Mouse (Mus musculus): ENCODE measurements around the gene Bdnf. TPM values are rescaled to one million over a fixed set of nuclear protein-coding genes. Genes with fewer than 3 reads are reported as not detected.

The Bdnf gene
- polyA plus RNA-seq, 1 experiment from 2014 or later = 5.2 TPM

- Histone ChIP-seq H3K9me3 (ENCODE audit: control insufficient read depth, low read length) (no peaks in the 10 kb centered on the region), H3K4me2 (ENCODE audit: low read length) (peak overlapping the region; percentile 92), H3K9ac (replicated peaks; ENCODE audit: low read length) (peak overlapping the region; percentile 94), H3K4me3 (replicated peaks; ENCODE audit: low read depth, low read length) (peak overlapping the region; percentile 71), H3K36me3 (ENCODE audit: control insufficient read depth, insufficient read depth, low read length) (no peaks in the 10 kb centered on the region), H3K27ac (replicated peaks; ENCODE audit: low read depth, low read length) (peak overlapping the region; percentile 99), H3K4me1 (ENCODE audit: control insufficient read depth, insufficient read depth, low read length) (peaks cover 22% of the 10 kb centered on the region), H3K27me3 (ENCODE audit: control insufficient read depth, insufficient read depth, low read length) (peaks cover 31% of the 10 kb centered on the region)
- WGBS = under 1% methylated on average over 8 of the region's 8 CpGs
- ATAC-seq (ENCODE audit: low FRiP score, low TSS enrichment) (no peak), DNase-seq (peak; percentile 54)
Measured at GRCm38 (mm10) chr2:109678454-109678853, 4.0 kb downstream of the Bdnf start.

- WGBS = 53% methylated on average over 2 of the region's 2 CpGs
- H3K4me2 ChIP-seq (ENCODE audit: low read length) = peak overlapping the region; percentile 92; the same call in 1 of the 2 replicates
- ATAC-seq (ENCODE audit: low FRiP score, low TSS enrichment) (no peak), DNase-seq (peak; percentile 14)
- no peak overlapping the region for H3K27ac ChIP-seq (replicated peaks; ENCODE audit: low read depth, low read length)
- H3K9me3 ChIP-seq (ENCODE audit: control insufficient read depth, low read length) = no peaks in the 10 kb centered on the region
- H3K27me3 ChIP-seq (ENCODE audit: control insufficient read depth, insufficient read depth, low read length) = peaks cover 21% of the 10 kb centered on the region
- no peak overlapping the region for H3K9ac ChIP-seq (replicated peaks; ENCODE audit: low read length)
- peaks cover 18% of the 10 kb centered on the region for H3K4me1 ChIP-seq (ENCODE audit: control insufficient read depth, insufficient read depth, low read length)
- no peak overlapping the region for H3K4me3 ChIP-seq (replicated peaks; ENCODE audit: low read depth, low read length)
- H3K36me3 ChIP-seq (ENCODE audit: control insufficient read depth, insufficient read depth, low read length) = no peaks in the 10 kb centered on the region
Measured at GRCm38 (mm10) chr2:109679446-109679845, 4.9 kb downstream of the Bdnf start.

- 92% methylated on average over 1 of the region's 1 CpGs for WGBS
- Histone ChIP-seq H3K27ac (replicated peaks; ENCODE audit: low read depth, low read length) (no peak overlapping the region), H3K9me3 (ENCODE audit: control insufficient read depth, low read length) (no peaks in the 10 kb centered on the region), H3K36me3 (ENCODE audit: control insufficient read depth, insufficient read depth, low read length) (no peaks in the 10 kb centered on the region), H3K4me1 (ENCODE audit: control insufficient read depth, insufficient read depth, low read length) (peaks cover 7% of the 10 kb centered on the region), H3K9ac (replicated peaks; ENCODE audit: low read length) (no peak overlapping the region), H3K4me2 (ENCODE audit: low read length) (no peak overlapping the region), H3K4me3 (replicated peaks; ENCODE audit: low read depth, low read length) (no peak overlapping the region), H3K27me3 (ENCODE audit: control insufficient read depth, insufficient read depth, low read length) (peaks cover 5% of the 10 kb centered on the region; the same call in 1 of the 2 replicates)
- no peak for DNase-seq
- ATAC-seq (ENCODE audit: low FRiP score, low TSS enrichment) = no peak
Measured at GRCm38 (mm10) chr2:109681071-109681470, 6.6 kb downstream of the Bdnf start.

GRCm38 (mm10) chr2:109688661-109689060 is 14.2 kb downstream of the Bdnf start:
- DNase-seq (no peak), ATAC-seq (ENCODE audit: low FRiP score, low TSS enrichment) (no peak)
- Histone ChIP-seq H3K4me1 (ENCODE audit: control insufficient read depth, insufficient read depth, low read length) (peaks cover 3% of the 10 kb centered on the region), H3K4me2 (ENCODE audit: low read length) (no peak overlapping the region), H3K27ac (replicated peaks; ENCODE audit: low read depth, low read length) (no peak overlapping the region), H3K36me3 (ENCODE audit: control insufficient read depth, insufficient read depth, low read length) (no peaks in the 10 kb centered on the region), H3K27me3 (ENCODE audit: control insufficient read depth, insufficient read depth, low read length) (no peaks in the 10 kb centered on the region), H3K4me3 (replicated peaks; ENCODE audit: low read depth, low read length) (no peak overlapping the region), H3K9ac (replicated peaks; ENCODE audit: low read length) (no peak overlapping the region), H3K9me3 (ENCODE audit: control insufficient read depth, low read length) (no peaks in the 10 kb centered on the region)
- WGBS = 76% methylated on average over 1 of the region's 1 CpGs

GRCm38 (mm10) chr2:109692266-109693177 is 18.0 kb downstream of the Bdnf start:
- Histone ChIP-seq H3K9ac (replicated peaks; ENCODE audit: low read length) (peak overlapping the region; percentile 51; the same call in 1 of the 2 replicates), H3K27me3 (ENCODE audit: control insufficient read depth, insufficient read depth, low read length) (0 out of 2 replicates have a peak, but pooled peaks cover 4% of the 10 kb centered on the region), H3K4me2 (ENCODE audit: low read length) (peak overlapping the region; percentile 90), H3K27ac (replicated peaks; ENCODE audit: low read depth, low read length) (0 out of 2 replicates have a peak overlapping the region, but pooled peaks have one; percentile 10), H3K4me3 (replicated peaks; ENCODE audit: low read depth, low read length) (peak overlapping the region; percentile 60), H3K9me3 (ENCODE audit: control insufficient read depth, low read length) (no peaks in the 10 kb centered on the region), H3K36me3 (ENCODE audit: control insufficient read depth, insufficient read depth, low read length) (no peaks in the 10 kb centered on the region), H3K4me1 (ENCODE audit: control insufficient read depth, insufficient read depth, low read length) (peaks cover 10% of the 10 kb centered on the region)
- DNase-seq (peak; percentile 80), ATAC-seq (ENCODE audit: low FRiP score, low TSS enrichment) (peak; percentile 24)
- 2% methylated on average over 34 of the region's 34 CpGs for WGBS

- H3K4me3 ChIP-seq (replicated peaks; ENCODE audit: low read depth, low read length) = peak overlapping the region; percentile 60
- ATAC-seq (ENCODE audit: low FRiP score, low TSS enrichment) (peak; percentile 71), DNase-seq (peak; percentile 80)
- H3K9ac ChIP-seq (replicated peaks; ENCODE audit: low read length) = peak overlapping the region; percentile 51
- no peaks in the 10 kb centered on the region for H3K9me3 ChIP-seq (ENCODE audit: control insufficient read depth, low read length)
- under 1% methylated on average over 67 of the region's 67 CpGs for WGBS
- H3K4me2 ChIP-seq (ENCODE audit: low read length) = peak overlapping the region; percentile 90
- H3K27ac ChIP-seq (replicated peaks; ENCODE audit: low read depth, low read length) = no peak overlapping the region; the same call in 1 of the 2 replicates
- peaks cover 10% of the 10 kb centered on the region for H3K4me1 ChIP-seq (ENCODE audit: control insufficient read depth, insufficient read depth, low read length)
- H3K36me3 ChIP-seq (ENCODE audit: control insufficient read depth, insufficient read depth, low read length) = no peaks in the 10 kb centered on the region
- H3K27me3 ChIP-seq (ENCODE audit: control insufficient read depth, insufficient read depth, low read length) = 0 out of 2 replicates have a peak, but pooled peaks cover 4% of the 10 kb centered on the region
Measured at GRCm38 (mm10) chr2:109693178-109694115, 18.9 kb downstream of the Bdnf start.

GRCm38 (mm10) chr2:109694116-109694837 is 19.8 kb downstream of the Bdnf start:
- peak; percentile 38; the same call in 1 of the 2 replicates for ATAC-seq (ENCODE audit: low FRiP score, low TSS enrichment)

GRCm38 (mm10) chr2:109694838-109695225 is 20.3 kb downstream of the Bdnf start:
- peak; percentile 80 for ATAC-seq (ENCODE audit: low FRiP score, low TSS enrichment)
- Histone ChIP-seq H3K36me3 (ENCODE audit: control insufficient read depth, insufficient read depth, low read length) (no peaks in the 10 kb centered on the region), H3K4me1 (ENCODE audit: control insufficient read depth, insufficient read depth, low read length) (peaks cover 10% of the 10 kb centered on the region), H3K9ac (replicated peaks; ENCODE audit: low read length) (no peak overlapping the region), H3K4me3 (replicated peaks; ENCODE audit: low read depth, low read length) (peak overlapping the region; percentile 60), H3K9me3 (ENCODE audit: control insufficient read depth, low read length) (no peaks in the 10 kb centered on the region), H3K27ac (replicated peaks; ENCODE audit: low read depth, low read length) (no peak overlapping the region), H3K27me3 (ENCODE audit: control insufficient read depth, insufficient read depth, low read length) (0 out of 2 replicates have a peak, but pooled peaks cover 4% of the 10 kb centered on the region), H3K4me2 (ENCODE audit: low read length) (peak overlapping the region; percentile 90)
- WGBS = 0% methylated on average over 12 of the region's 12 CpGs
- DNase-seq = peak; percentile 90

More at GRCm38 (mm10) chr2:109694116-109694837, 19.8 kb downstream of the Bdnf start:
- Histone ChIP-seq H3K4me2 (ENCODE audit: low read length) (peak overlapping the region; percentile 90), H3K4me1 (ENCODE audit: control insufficient read depth, insufficient read depth, low read length) (peaks cover 10% of the 10 kb centered on the region), H3K9ac (replicated peaks; ENCODE audit: low read length) (peak overlapping the region; percentile 51), H3K4me3 (replicated peaks; ENCODE audit: low read depth, low read length) (peak overlapping the region; percentile 60), H3K27ac (replicated peaks; ENCODE audit: low read depth, low read length) (no peak overlapping the region), H3K36me3 (ENCODE audit: control insufficient read depth, insufficient read depth, low read length) (no peaks in the 10 kb centered on the region), H3K27me3 (ENCODE audit: control insufficient read depth, insufficient read depth, low read length) (0 out of 2 replicates have a peak, but pooled peaks cover 4% of the 10 kb centered on the region), H3K9me3 (ENCODE audit: control insufficient read depth, low read length) (no peaks in the 10 kb centered on the region)
- peak; percentile 45 for DNase-seq
- under 1% methylated on average over 26 of the region's 26 CpGs for WGBS
